Mouse (Mus musculus) embryonic facial prominence, embryonic 14.5 days (tissue): ENCODE measurements around the gene Zmynd10. TPM values are rescaled to one million over a fixed set of nuclear protein-coding genes. Genes with fewer than 3 reads are reported as not detected.

Source experiments
- ATAC-seq: fragments of 200-750 bp; cut with Nextera tagmentation; 2 replicates; pipeline ENCODE4 v1.8.0; 2017; ENCODE audit warnings: low read depth, moderate number of reproducible peaks, moderate TSS enrichment
- DNase-seq: peaks from one replicate; pipeline ENCODE4 v3.0.0-alpha.2; 2015; ENCODE audit warnings: low spot score
- H3K27ac ChIP-seq: fragments of 300-500 bp; sonication (generic); replicated peaks from 2 replicates; pipeline ENCODE4 v1.5.1; 2014; ENCODE audit warnings: low read depth, mild to moderate bottlenecking, low read length, moderate library complexity
- H3K27me3 ChIP-seq: fragments of 300-500 bp; sonication (generic); replicated peaks from 2 replicates; pipeline ENCODE4 v1.6.1; 2014; ENCODE audit warnings: low read length; ENCODE audit not compliant: control insufficient read depth, insufficient read depth
- H3K36me3 ChIP-seq: fragments of 300-500 bp; sonication (generic); 2 replicates; pipeline ENCODE4 v1.6.1; 2014; ENCODE audit warnings: low read length, mixed read lengths; ENCODE audit not compliant: control insufficient read depth, insufficient read depth
- H3K4me1 ChIP-seq: fragments of 300-500 bp; sonication (generic); 2 replicates; pipeline ENCODE4 v1.6.1; 2014; ENCODE audit warnings: antibody characterized with exemption, low read length; ENCODE audit not compliant: control insufficient read depth, insufficient read depth
- H3K4me2 ChIP-seq: fragments of 300-500 bp; sonication (generic); 2 replicates; pipeline ENCODE4 v1.6.1; 2014; ENCODE audit warnings: low read depth, mild to moderate bottlenecking, low read length, moderate library complexity, mixed read lengths
- H3K4me3 ChIP-seq: fragments of 300-500 bp; sonication (generic); 2 replicates; pipeline ENCODE4 v1.5.1; 2014; ENCODE audit warnings: low read depth, mild to moderate bottlenecking, low read length
- H3K9ac ChIP-seq: fragments of 300-500 bp; sonication (generic); 2 replicates; pipeline ENCODE4 v1.6.1; 2014; ENCODE audit warnings: low read depth, mild to moderate bottlenecking, low read length, moderate library complexity, mixed read lengths
- H3K9me3 ChIP-seq: fragments of 300-500 bp; sonication (generic); 2 replicates; pipeline ENCODE4 v1.6.1; 2016; ENCODE audit warnings: low read length; ENCODE audit not compliant: control insufficient read depth
- WGBS: fragments of 180-500 bp; shearing (Covaris S2); extraction: QIAGEN DNeasy Blood & Tissue Kit; methylation state at CpG from one replicate; pipeline ENCODE4 v1.1.7; 2014; 5-methylcytosine and 5-hydroxymethylcytosine counted together
- polyA plus RNA-seq: library from polyadenylated mRNA; unstranded; fragments of >200 nt; fragmentation: Nextera tagmentation; extraction: Ambion mirVana; gene quantifications from 2 replicates; pipeline ENCODE4 v1.2.1, GENCODE M21; 2014

Gene Zmynd10
- polyA plus RNA-seq, 1 experiment from 2014 or later, result 8.2 TPM

DNA sequence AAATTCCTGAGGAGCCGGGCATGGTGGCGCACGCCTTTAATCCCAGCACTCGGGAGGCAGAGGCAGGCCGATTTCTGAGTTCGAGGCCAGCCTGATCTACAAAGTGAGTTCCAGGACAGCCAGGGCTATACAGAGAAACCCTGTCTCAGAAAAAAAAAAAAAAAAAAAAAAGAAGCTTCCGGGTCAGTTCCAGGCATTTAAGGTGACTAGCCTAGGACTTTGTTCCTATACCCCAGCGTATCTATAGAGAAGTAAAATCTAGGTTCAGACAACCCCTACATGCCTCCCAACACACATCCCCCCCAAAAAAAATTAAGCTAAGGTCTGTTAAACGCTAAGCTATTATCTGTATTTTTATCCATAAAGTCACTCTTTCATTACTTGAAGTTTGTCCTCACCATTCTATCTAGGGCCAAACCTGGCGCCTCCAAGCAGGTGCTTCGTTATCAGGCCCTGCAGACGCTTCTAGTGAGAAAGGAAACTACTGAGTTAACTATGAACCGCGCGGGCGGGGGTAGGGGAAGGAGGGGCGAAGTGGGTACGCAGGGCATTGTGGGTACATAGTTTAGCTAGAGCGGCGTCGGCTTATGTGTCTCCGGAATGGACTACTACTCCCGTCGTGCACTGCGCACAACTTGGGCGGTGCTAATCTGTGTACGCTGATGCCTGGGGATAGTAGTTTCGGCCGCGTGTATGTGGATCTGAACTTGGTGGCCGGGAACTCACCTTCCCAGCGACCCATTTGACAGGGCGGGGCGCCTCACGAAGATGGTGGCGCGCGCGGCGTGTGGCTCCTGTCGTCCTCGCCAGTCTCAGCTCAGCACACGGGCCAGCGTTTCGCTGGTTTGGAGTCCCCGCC is 40.1 kb downstream of the Zmynd10 start, which contains the start of gene Ifrd2:
Gene Ifrd2 (plus strand): TSS at position 669 of the 859 bp plus-strand sequence.
- Histone ChIP-seq H3K4me1 (peaks cover 10% of the 10 kb centered on the region; the same call in 1 of the 2 replicates), H3K9ac (peak within 1 kb of the TSS; percentile 73), H3K9me3 (no peaks in the 10 kb centered on the region), H3K27me3 (no peaks in the 10 kb centered on the region), H3K27ac (no peak within 1 kb of the TSS), H3K36me3 (peaks cover 36% of the 10 kb centered on the region), H3K4me2 (peak within 1 kb of the TSS; percentile 90), H3K4me3 (peak within 1 kb of the TSS; percentile 83)
- peak; percentile 99 for ATAC-seq
- peak; percentile 100 for DNase-seq
- 15% methylated on average over 42 of the region's 46 CpGs for WGBS

DNA sequence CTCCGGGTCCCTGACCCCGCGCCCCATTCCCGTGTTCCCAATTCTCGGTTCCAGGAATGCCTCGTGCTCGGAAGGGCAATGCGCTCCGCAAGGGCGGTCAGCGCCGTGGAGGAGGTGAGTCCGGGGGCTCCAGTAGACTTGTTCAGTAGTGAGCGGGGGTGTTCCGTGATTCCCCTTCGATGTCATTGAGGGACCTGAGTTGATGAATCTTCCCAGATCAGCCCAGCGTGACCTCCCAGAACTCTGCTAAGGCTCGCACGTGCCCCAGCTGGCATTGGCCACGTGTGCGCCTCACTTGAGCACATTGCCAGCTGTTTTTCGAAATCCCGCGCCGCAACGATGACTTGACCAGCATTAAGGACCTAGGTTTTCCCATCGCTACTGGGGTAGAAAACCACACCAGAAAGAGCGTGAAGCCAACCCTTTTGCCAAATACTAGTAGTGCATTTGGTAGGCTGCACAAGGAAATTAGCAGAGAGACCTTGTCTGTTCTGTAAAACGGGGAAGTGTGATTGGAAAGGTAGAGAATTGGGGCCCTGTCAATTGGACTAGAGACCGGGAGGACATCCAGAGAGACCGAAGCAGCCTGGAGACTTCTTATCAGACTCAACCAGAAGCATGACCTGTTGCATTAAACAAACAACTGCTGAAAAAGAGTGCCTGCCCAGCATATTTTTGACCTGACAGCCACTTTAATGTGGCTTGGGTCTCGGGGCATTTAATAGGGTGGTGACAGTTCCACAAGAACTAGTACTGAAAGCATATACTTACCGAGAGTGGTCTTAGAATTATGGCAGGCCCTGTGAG is 40.9 kb downstream of the Zmynd10 start:
- Histone ChIP-seq H3K27me3 (no peaks in the 10 kb centered on the region), H3K9me3 (no peaks in the 10 kb centered on the region), H3K4me3 (peak overlapping the region; percentile 83), H3K9ac (peak overlapping the region; percentile 73), H3K4me2 (peak overlapping the region; percentile 90), H3K36me3 (peaks cover 39% of the 10 kb centered on the region), H3K27ac (no peak overlapping the region), H3K4me1 (peaks cover 10% of the 10 kb centered on the region; the same call in 1 of the 2 replicates)
- ATAC-seq, result no peak; the same call in 1 of the 2 replicates
- peak; percentile 73 for DNase-seq
- 4% methylated on average over 33 of the region's 33 CpGs for WGBS

GRCm38 (mm10) chr9:107590058-107590772 is 43.1 kb downstream of the Zmynd10 start:
- DNase-seq, result no peak
- H3K4me3 ChIP-seq, result no peak overlapping the region
- H3K4me1 ChIP-seq, result peaks cover 10% of the 10 kb centered on the region; the same call in 1 of the 2 replicates
- 91% methylated on average over 25 of the region's 25 CpGs for WGBS
- H3K27ac ChIP-seq, result no peak overlapping the region
- no peaks in the 10 kb centered on the region for H3K27me3 ChIP-seq
- H3K36me3 ChIP-seq, result peaks cover 47% of the 10 kb centered on the region
- H3K9ac ChIP-seq, result no peak overlapping the region
- no peaks in the 10 kb centered on the region for H3K9me3 ChIP-seq
- no peak for ATAC-seq
- no peak overlapping the region for H3K4me2 ChIP-seq

DNA sequence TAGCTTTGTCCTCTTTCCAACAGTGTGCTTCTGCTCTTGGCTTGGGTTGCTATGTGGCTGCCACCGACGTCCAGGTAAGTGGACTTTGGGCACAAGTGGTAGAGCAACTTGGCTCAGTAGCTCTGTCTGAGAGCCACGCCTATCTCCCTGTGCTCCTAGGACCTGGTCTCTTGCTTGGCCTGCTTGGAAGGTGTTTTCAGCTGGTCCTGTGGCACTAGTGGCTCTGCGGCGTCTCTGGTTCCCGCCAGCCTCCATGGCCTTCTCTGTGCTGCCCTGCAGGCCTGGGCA is 43.6 kb downstream of the Zmynd10 start:
- Histone ChIP-seq H3K4me2 (no peak overlapping the region), H3K36me3 (peaks cover 47% of the 10 kb centered on the region), H3K27ac (no peak overlapping the region), H3K9ac (no peak overlapping the region), H3K4me3 (no peak overlapping the region), H3K27me3 (no peaks in the 10 kb centered on the region), H3K9me3 (no peaks in the 10 kb centered on the region), H3K4me1 (peaks cover 10% of the 10 kb centered on the region; the same call in 1 of the 2 replicates)
- WGBS, result 96% methylated on average over 6 of the region's 6 CpGs
- ATAC-seq (no peak), DNase-seq (no peak)

DNA sequence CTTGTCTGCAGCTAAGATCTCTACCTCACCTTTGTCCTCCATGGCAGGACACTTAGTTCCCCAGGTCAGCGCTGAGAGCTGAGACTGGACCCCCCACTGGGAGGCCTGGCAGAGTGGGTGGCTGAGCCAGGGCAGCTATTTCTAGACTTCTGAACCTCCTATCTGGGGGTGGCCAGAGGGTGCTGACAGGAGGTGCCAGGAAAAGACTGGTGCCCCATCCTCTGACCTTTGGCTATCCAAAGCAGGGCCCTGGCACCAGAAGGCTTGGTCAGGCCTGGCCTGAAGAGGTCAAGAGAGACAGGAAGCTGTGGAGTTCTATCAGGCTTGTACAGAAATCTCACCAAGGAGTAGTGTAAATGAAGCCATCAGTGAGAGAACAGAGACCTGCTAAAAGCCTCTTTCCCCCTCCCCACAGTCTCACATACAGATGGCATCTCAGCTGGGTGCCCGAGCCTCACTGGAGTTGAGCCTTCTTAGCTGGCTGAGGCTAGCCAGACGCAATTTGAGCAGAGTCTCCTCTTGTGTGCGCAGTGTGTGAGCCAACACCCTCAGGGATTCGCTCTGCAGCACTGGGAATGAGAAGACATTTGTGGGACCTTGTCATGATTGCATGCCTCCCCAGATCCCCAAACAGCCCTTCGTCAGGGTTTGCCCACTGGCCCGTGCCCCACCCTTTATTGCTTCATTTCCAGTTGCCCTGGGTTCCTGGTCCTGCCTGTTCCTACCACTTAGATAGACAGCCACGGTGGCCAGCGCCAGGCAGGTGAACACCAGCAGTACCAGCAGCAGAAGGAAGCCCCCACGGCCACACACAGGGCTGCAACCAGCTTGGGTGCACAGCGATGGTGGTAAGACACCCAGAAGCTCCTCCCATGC is 46.2 kb downstream of the Zmynd10 start:
- ATAC-seq (no peak), DNase-seq (no peak)
- Histone ChIP-seq H3K9me3 (no peaks in the 10 kb centered on the region), H3K27ac (no peak overlapping the region), H3K9ac (no peak overlapping the region), H3K4me3 (no peak overlapping the region), H3K4me2 (no peak overlapping the region), H3K4me1 (peaks cover 7% of the 10 kb centered on the region; the same call in 1 of the 2 replicates), H3K27me3 (no peaks in the 10 kb centered on the region), H3K36me3 (peaks cover 47% of the 10 kb centered on the region)
- WGBS, result 90% methylated on average over 11 of the region's 11 CpGs

DNA sequence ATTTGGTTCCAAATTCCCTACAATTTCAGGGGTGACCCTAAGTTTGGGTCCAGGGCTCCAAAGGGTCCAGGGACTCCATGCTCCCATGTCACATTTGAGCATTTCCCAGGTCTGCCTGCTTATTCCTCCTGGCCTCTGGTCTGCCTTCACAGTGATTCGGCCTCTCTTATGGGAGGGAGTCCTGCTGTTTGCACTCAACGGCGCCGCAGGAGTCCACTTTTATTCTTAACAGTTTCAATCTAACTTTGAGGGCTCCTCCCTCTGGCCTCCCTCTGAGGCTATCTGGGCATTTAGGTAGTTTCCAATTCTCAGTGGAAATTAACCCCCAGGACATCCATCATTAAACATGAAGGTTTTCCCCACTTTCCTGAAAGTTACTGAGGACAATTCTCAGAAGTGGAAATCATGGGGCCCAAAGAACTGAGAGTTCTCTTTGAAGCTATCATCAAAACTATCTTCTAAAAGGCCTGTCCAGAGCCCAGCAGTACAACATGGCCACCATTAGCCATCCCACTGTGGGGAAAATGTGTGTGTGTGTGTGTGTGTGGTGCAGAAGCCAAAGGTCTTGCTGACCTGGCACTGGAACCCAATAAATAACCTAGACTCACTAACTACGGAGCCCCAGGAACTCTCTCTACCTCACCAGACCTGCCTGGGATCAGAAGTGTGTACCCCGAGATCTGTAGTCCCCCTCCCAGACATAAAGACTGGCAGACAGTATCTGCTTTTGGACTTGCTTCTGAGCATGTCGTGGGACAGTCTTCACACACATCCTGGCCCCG is 47.4 kb downstream of the Zmynd10 start:
- ATAC-seq (no peak), DNase-seq (no peak)
- no peak overlapping the region for H3K9ac ChIP-seq
- no peaks in the 10 kb centered on the region for H3K9me3 ChIP-seq
- no peak overlapping the region for H3K4me3 ChIP-seq
- WGBS, result 80% methylated on average over 8 of the region's 8 CpGs
- no peaks in the 10 kb centered on the region for H3K4me1 ChIP-seq
- H3K36me3 ChIP-seq, result peaks cover 47% of the 10 kb centered on the region
- no peak overlapping the region for H3K4me2 ChIP-seq
- no peaks in the 10 kb centered on the region for H3K27me3 ChIP-seq
- H3K27ac ChIP-seq, result no peak overlapping the region

DNA sequence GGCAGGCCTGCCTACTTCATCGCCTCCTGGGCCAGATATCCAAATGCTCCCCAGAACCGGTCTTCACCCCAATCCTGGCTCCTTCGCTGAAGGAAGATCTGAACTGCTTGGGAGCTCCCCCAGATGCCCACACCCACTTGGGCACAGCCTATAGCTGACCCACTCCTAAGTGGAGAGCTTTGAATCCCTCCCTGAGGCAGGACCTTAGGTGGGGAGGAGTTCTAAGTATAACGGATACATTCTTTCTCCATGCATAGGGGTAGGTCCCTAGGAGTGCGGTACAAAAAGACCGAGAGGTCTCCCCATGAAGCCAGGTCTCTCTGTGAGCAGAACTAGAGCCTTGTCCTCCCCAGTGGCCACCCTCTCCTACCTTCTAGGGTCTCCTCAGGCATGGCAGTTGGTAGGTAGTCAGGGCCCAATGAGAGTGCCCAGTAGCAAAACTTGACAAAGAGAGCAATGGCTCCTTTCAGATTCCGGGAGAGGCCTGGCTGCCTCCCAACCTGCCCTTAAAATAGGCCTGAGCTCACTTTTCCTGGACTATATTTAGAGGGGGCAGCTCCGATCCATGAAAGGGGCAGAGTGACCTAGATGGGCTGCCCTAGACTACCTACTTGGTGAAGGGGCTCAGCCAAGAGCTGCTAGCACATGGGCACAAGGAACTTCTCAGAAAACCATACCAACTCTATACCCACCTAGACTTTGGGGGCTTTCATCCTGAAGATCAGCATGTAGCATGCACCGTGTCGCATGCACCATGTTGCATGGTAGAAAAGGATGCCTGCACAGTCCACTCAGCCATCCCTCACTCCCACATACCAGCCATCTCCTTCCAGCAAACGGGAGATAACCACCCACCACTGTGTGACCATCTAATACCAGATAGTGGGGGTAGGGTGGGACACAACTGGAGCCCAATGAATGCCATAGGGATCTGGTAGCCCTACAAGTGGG is 49.8 kb downstream of the Zmynd10 start:
- DNase-seq (no peak), ATAC-seq (no peak)
- H3K27ac ChIP-seq, result no peak overlapping the region
- no peaks in the 10 kb centered on the region for H3K9me3 ChIP-seq
- WGBS, result 91% methylated on average over 11 of the region's 11 CpGs
- H3K4me3 ChIP-seq, result no peak overlapping the region
- no peak overlapping the region for H3K9ac ChIP-seq
- H3K36me3 ChIP-seq, result peaks cover 23% of the 10 kb centered on the region
- H3K4me1 ChIP-seq, result no peaks in the 10 kb centered on the region
- no peaks in the 10 kb centered on the region for H3K27me3 ChIP-seq
- no peak overlapping the region for H3K4me2 ChIP-seq
